Mouse (Mus musculus) hindbrain, embryonic 13.5 days (tissue): ENCODE measurements around the gene Zwilch. TPM values are rescaled to one million over a fixed set of nuclear protein-coding genes. Genes with fewer than 3 reads are reported as not detected.
"Not testable (repeated sequence)": the region's sequence is repeated elsewhere in the genome, so short reads cannot be mapped to it uniquely, and the experiment has no call there.

ENCODE experiments used
- ATAC-seq: fragments of 200-750 bp; cut with Nextera tagmentation; 2 replicates; pipeline ENCODE4 v1.8.0; 2017; ENCODE audit warnings: moderate TSS enrichment; ENCODE audit not compliant: low FRiP score
- H3K27ac ChIP-seq: fragments of 300-500 bp; sonication (generic); 2 replicates; pipeline ENCODE4 v1.5.1; 2015; ENCODE audit warnings: inconsistent platforms, mild to moderate bottlenecking, moderate library complexity
- H3K27me3 ChIP-seq: fragments of 300-500 bp; sonication (generic); 2 replicates; pipeline ENCODE4 v1.6.1; 2015; ENCODE audit warnings: mild to moderate bottlenecking, inconsistent platforms
- H3K36me3 ChIP-seq: fragments of 300-500 bp; sonication (generic); 2 replicates; pipeline ENCODE4 v1.6.1; 2015; ENCODE audit warnings: mild to moderate bottlenecking, inconsistent platforms
- H3K4me1 ChIP-seq: fragments of 300-500 bp; sonication (generic); replicated peaks from 2 replicates; pipeline ENCODE4 v1.6.1; 2015; ENCODE audit warnings: inconsistent platforms
- H3K4me2 ChIP-seq: fragments of 300-500 bp; sonication (generic); 2 replicates; pipeline ENCODE4 v1.6.1; 2015; ENCODE audit warnings: inconsistent platforms, mild to moderate bottlenecking, moderate library complexity
- H3K4me3 ChIP-seq: fragments of 300-500 bp; sonication (generic); 2 replicates; pipeline ENCODE4 v1.5.1; 2015; ENCODE audit warnings: mild to moderate bottlenecking, inconsistent platforms
- H3K9ac ChIP-seq: fragments of 300-500 bp; sonication (generic); 2 replicates; pipeline ENCODE4 v1.6.1; 2015; ENCODE audit warnings: mild to moderate bottlenecking, inconsistent platforms
- H3K9me3 ChIP-seq: fragments of 300-500 bp; sonication (generic); 2 replicates; pipeline ENCODE4 v1.6.1; 2016; ENCODE audit warnings: inconsistent platforms
- WGBS: fragments of 180-500 bp; shearing (Covaris S2); methylation state at CpG from one replicate; pipeline ENCODE4 v1.1.7; 2015; 5-methylcytosine and 5-hydroxymethylcytosine counted together
- polyA plus RNA-seq: library from polyadenylated mRNA; unstranded; fragments of >200 nt; fragmentation: Nextera tagmentation; extraction: Ambion mirVana; gene quantifications from 2 replicates; pipeline ENCODE4 v1.2.1, GENCODE M21; 2015

Gene Zwilch
- polyA plus RNA-seq, 1 experiment from 2014 or later = 6.5 TPM

GRCm38 (mm10) chr9:64174766-64175165 lies 1.9 kb upstream of the Zwilch start:
- no peak overlapping the region for H3K27ac ChIP-seq
- peak overlapping the region; percentile 83 for H3K4me2 ChIP-seq
- peak overlapping the region; percentile 93 for H3K4me3 ChIP-seq
- H3K27me3 ChIP-seq = no peaks in the 10 kb centered on the region
- peaks cover 40% of the 10 kb centered on the region for H3K36me3 ChIP-seq
- 75% methylated on average over 8 of the region's 8 CpGs for WGBS
- H3K9ac ChIP-seq = peak overlapping the region; percentile 39; the same call in 1 of the 2 replicates
- H3K9me3 ChIP-seq = no peaks in the 10 kb centered on the region
- ATAC-seq = no peak
- peaks cover 35% of the 10 kb centered on the region for H3K4me1 ChIP-seq

GRCm38 (mm10) chr9:64174341-64174740 lies 1.4 kb upstream of the Zwilch start:
- Histone ChIP-seq H3K4me2 (peak overlapping the region; percentile 83), H3K9ac (peak overlapping the region; percentile 88), H3K9me3 (no peaks in the 10 kb centered on the region), H3K27ac (no peak overlapping the region), H3K27me3 (no peaks in the 10 kb centered on the region), H3K4me3 (peak overlapping the region; percentile 93), H3K36me3 (peaks cover 40% of the 10 kb centered on the region), H3K4me1 (peaks cover 32% of the 10 kb centered on the region)
- ATAC-seq = no peak

- peak overlapping the region; percentile 84 for H3K27ac ChIP-seq
- H3K4me2 ChIP-seq = peak overlapping the region; percentile 83
- H3K4me3 ChIP-seq = peak overlapping the region; percentile 93
- peak overlapping the region; percentile 88 for H3K9ac ChIP-seq
- no peaks in the 10 kb centered on the region for H3K9me3 ChIP-seq
- under 1% methylated on average over 16 of the region's 16 CpGs for WGBS
- H3K36me3 ChIP-seq = peaks cover 40% of the 10 kb centered on the region
- H3K4me1 ChIP-seq = peaks cover 30% of the 10 kb centered on the region
- H3K27me3 ChIP-seq = no peaks in the 10 kb centered on the region
- no peak; the same call in 1 of the 2 replicates for ATAC-seq
Observed at GRCm38 (mm10) chr9:64173666-64174220, 839 bp upstream of the Zwilch start.

GRCm38 (mm10) chr9:64172145-64172815 lies 624 bp downstream of the Zwilch start:
- whole genome bisulfite sequencing = 3% methylated on average over 18 of the region's 18 CpGs
- peak overlapping the region; percentile 78 for H3K9ac ChIP-seq
- peak; percentile 66 for ATAC-seq

GRCm38 (mm10) chr9:64169967-64170366 lies 2.9 kb downstream of the Zwilch start:
- H3K9ac ChIP-seq, ATAC-seq, H3K36me3 ChIP-seq, H3K9me3 ChIP-seq, H3K27me3 ChIP-seq, H3K4me2 ChIP-seq, H3K27ac ChIP-seq, H3K4me3 ChIP-seq: not testable (repeated sequence)
- 96% methylated on average over 3 of the region's 3 CpGs for WGBS
- H3K4me1 ChIP-seq = peaks cover 18% of the 10 kb centered on the region

More at GRCm38 (mm10) chr9:64172145-64172815, 624 bp downstream of the Zwilch start:
- Histone ChIP-seq H3K4me1 (peaks cover 25% of the 10 kb centered on the region), H3K36me3 (peaks cover 26% of the 10 kb centered on the region), H3K27ac (peak overlapping the region; percentile 85), H3K4me2 (peak overlapping the region; percentile 83), H3K9me3 (no peaks in the 10 kb centered on the region), H3K27me3 (no peaks in the 10 kb centered on the region), H3K4me3 (peak overlapping the region; percentile 93)

- Histone ChIP-seq H3K4me2 (no peak overlapping the region), H3K4me1 (no peaks in the 10 kb centered on the region), H3K4me3 (no peak overlapping the region), H3K36me3 (peaks cover 9% of the 10 kb centered on the region), H3K27me3 (no peaks in the 10 kb centered on the region), H3K9ac (no peak overlapping the region), H3K9me3 (no peaks in the 10 kb centered on the region), H3K27ac (no peak overlapping the region)
- ATAC-seq = no peak
- 98% methylated on average over 5 of the region's 5 CpGs for WGBS
Observed at GRCm38 (mm10) chr9:64160471-64160870, 12.4 kb downstream of the Zwilch start.

GRCm38 (mm10) chr9:64156641-64157040 lies 16.3 kb downstream of the Zwilch start:
- Histone ChIP-seq H3K4me1 (no peaks in the 10 kb centered on the region), H3K9me3 (no peaks in the 10 kb centered on the region), H3K27me3 (no peaks in the 10 kb centered on the region), H3K4me3 (no peak overlapping the region), H3K36me3 (peaks cover 12% of the 10 kb centered on the region), H3K4me2 (no peak overlapping the region), H3K27ac (no peak overlapping the region), H3K9ac (no peak overlapping the region)
- ATAC-seq = no peak
- 87% methylated on average over 1 of the region's 1 CpGs for WGBS

- Histone ChIP-seq H3K27ac (no peak overlapping the region), H3K36me3 (no peaks in the 10 kb centered on the region), H3K4me1 (no peaks in the 10 kb centered on the region), H3K4me2 (no peak overlapping the region), H3K9ac (no peak overlapping the region), H3K27me3 (no peaks in the 10 kb centered on the region), H3K4me3 (no peak overlapping the region), H3K9me3 (no peaks in the 10 kb centered on the region)
- ATAC-seq = no peak
- 91% methylated on average over 9 of the region's 9 CpGs for WGBS
Observed at GRCm38 (mm10) chr9:64139879-64140278, 33.0 kb downstream of the Zwilch start.

- H3K36me3 ChIP-seq, H3K27me3 ChIP-seq, ATAC-seq, H3K9ac ChIP-seq, H3K27ac ChIP-seq, H3K4me3 ChIP-seq, H3K4me2 ChIP-seq, H3K4me1 ChIP-seq, H3K9me3 ChIP-seq: not testable (repeated sequence)
- 10% methylated on average over 6 of the region's 6 CpGs for WGBS
Observed at GRCm38 (mm10) chr9:64138896-64139295, 34.0 kb downstream of the Zwilch start.

GRCm38 (mm10) chr9:64131623-64132022 lies 41.3 kb downstream of the Zwilch start:
- no peak for ATAC-seq
- WGBS = 90% methylated on average over 6 of the region's 6 CpGs
- H3K9ac ChIP-seq = no peak overlapping the region

GRCm38 (mm10) chr9:64126121-64126520 lies 46.8 kb downstream of the Zwilch start:
- Histone ChIP-seq H3K9me3 (no peaks in the 10 kb centered on the region), H3K27ac (no peak overlapping the region), H3K27me3 (no peaks in the 10 kb centered on the region), H3K4me1 (no peaks in the 10 kb centered on the region), H3K4me2 (no peak overlapping the region), H3K4me3 (no peak overlapping the region), H3K9ac (no peak overlapping the region), H3K36me3 (no peaks in the 10 kb centered on the region)
- 80% methylated on average over 12 of the region's 12 CpGs for WGBS
- ATAC-seq = no peak

More at GRCm38 (mm10) chr9:64131623-64132022, 41.3 kb downstream of the Zwilch start:
- H3K27me3 ChIP-seq = no peaks in the 10 kb centered on the region
- no peaks in the 10 kb centered on the region for H3K4me1 ChIP-seq
- no peak overlapping the region for H3K27ac ChIP-seq
- H3K36me3 ChIP-seq = no peaks in the 10 kb centered on the region
- H3K4me2 ChIP-seq = no peak overlapping the region
- H3K4me3 ChIP-seq = no peak overlapping the region
- no peaks in the 10 kb centered on the region for H3K9me3 ChIP-seq

GRCm38 (mm10) chr9:64125307-64125706 lies 47.6 kb downstream of the Zwilch start:
- Histone ChIP-seq H3K9me3 (no peaks in the 10 kb centered on the region), H3K27ac (no peak overlapping the region), H3K4me1 (no peaks in the 10 kb centered on the region), H3K27me3 (no peaks in the 10 kb centered on the region), H3K36me3 (no peaks in the 10 kb centered on the region), H3K9ac (no peak overlapping the region), H3K4me2 (no peak overlapping the region), H3K4me3 (no peak overlapping the region)
- whole genome bisulfite sequencing = 76% methylated on average over 3 of the region's 3 CpGs
- no peak for ATAC-seq

- H3K27me3 ChIP-seq, ATAC-seq, H3K36me3 ChIP-seq, H3K9ac ChIP-seq, H3K4me2 ChIP-seq, H3K9me3 ChIP-seq, H3K27ac ChIP-seq, H3K4me3 ChIP-seq, H3K4me1 ChIP-seq: not testable (repeated sequence)
- WGBS = 65% methylated on average over 3 of the region's 3 CpGs
Observed at GRCm38 (mm10) chr9:64124846-64125245, 48.1 kb downstream of the Zwilch start.
